Mouse (Mus musculus) erythroblast, adult 5-6 weeks (primary cell): ENCODE data around the gene Nos1ap. TPM values are rescaled to one million over a fixed set of nuclear protein-coding genes. Genes with fewer than 3 reads are reported as not detected.

Source experiments
- ATAC-seq: replicated peaks from 2 replicates; pipeline ENCODE4 v1.8.0; 2016; ENCODE audit warnings: moderate number of reproducible peaks, mild to moderate bottlenecking, moderate TSS enrichment, inconsistent platforms; ENCODE audit not compliant: poor library complexity, low FRiP score, severe bottlenecking
- total RNA-seq, 2 experiments: library from RNA; stranded (forward) in 1 of 2; stranded (reverse) in 1 of 2; fragments of 150-400 nt in 1 of 2; fragments of 200-764, 138-1000 nt in 1 of 2; gene quantifications; 2 replicates each; pipeline versions ENCODE4 v1.2.3 to v1.2.4; 2015 to 2017; ENCODE audit warnings: low replicate concordance in 2 of 2

The Nos1ap gene
- total RNA-seq, 2 experiments from 2014 or later = 25.4 to 26.9 TPM

- ATAC-seq = no peak
Measured at GRCm38 (mm10) chr1:170270696-170271095, 319.0 kb downstream of the Nos1ap start.

- ATAC-seq = no peak
Measured at GRCm38 (mm10) chr1:170270281-170270680, 319.4 kb downstream of the Nos1ap start.

GRCm38 (mm10) chr1:170255560-170255910 is 334.1 kb downstream of the Nos1ap start:
- peak; percentile 80 for ATAC-seq

GRCm38 (mm10) chr1:170254893-170255559 is 334.6 kb downstream of the Nos1ap start:
- ATAC-seq = no peak

Other genes with a start within 250 kb of the Nos1ap start
- 5.4 and 5.9 TPM in 2 replicates for gene Olfml2b, start 54.7 kb upstream of the Nos1ap start, total RNA-seq (2015; ENCODE audit: low replicate concordance)
- 5.2 and 13.3 TPM in 2 replicates for gene Olfml2b, start 54.7 kb upstream of the Nos1ap start, total RNA-seq (2017; ENCODE audit: low replicate concordance)